Mouse (Mus musculus) cerebellum, postnatal 36 days (tissue): ENCODE results near the gene Bmx.

Source experiments
- DNase-seq, 2 experiments: peaks; one replicate each; pipeline ENCODE4 v3.0.0; 2021 to 2022; ENCODE audit warnings: mixed read lengths in 2 of 2

The Bmx gene

DNA sequence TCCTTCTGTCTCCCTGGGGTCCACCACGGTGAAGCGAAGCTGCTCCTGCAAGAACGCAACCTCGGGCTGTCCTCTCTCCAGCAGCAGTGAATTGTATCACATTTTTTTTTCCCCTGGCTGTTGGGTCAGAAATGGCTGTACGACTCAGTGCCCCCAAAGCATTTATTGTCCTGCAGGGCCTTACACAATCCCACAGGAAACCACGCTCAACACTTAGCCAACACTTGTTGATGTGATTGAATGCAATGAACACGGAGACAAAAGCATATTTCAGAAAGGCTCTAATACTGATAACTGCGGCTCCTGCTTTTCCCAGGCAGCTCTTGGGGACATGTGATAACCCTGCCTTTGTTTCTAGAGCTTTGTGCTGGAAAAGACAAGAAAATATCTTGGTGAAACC is at the start of gene Bmx:
Gene Bmx, minus strand, starts transcription at position 137 of the 400 bp plus-strand sequence.
- DNase-seq, result no peak

GRCm38 (mm10) chrX:164306250-164306649 is 48.3 kb upstream of the Bmx start:
- no peak for DNase-seq

- DNase-seq, result no peak
These were observed 33.2 kb upstream of the Bmx start for GRCm38 (mm10) chrX:164291147-164291546.

- no peak for DNase-seq
These were observed 29.1 kb upstream of the Bmx start for GRCm38 (mm10) chrX:164287077-164287476.

- DNase-seq, result no peak
These were observed 25.8 kb upstream of the Bmx start for GRCm38 (mm10) chrX:164283808-164284207.

DNA sequence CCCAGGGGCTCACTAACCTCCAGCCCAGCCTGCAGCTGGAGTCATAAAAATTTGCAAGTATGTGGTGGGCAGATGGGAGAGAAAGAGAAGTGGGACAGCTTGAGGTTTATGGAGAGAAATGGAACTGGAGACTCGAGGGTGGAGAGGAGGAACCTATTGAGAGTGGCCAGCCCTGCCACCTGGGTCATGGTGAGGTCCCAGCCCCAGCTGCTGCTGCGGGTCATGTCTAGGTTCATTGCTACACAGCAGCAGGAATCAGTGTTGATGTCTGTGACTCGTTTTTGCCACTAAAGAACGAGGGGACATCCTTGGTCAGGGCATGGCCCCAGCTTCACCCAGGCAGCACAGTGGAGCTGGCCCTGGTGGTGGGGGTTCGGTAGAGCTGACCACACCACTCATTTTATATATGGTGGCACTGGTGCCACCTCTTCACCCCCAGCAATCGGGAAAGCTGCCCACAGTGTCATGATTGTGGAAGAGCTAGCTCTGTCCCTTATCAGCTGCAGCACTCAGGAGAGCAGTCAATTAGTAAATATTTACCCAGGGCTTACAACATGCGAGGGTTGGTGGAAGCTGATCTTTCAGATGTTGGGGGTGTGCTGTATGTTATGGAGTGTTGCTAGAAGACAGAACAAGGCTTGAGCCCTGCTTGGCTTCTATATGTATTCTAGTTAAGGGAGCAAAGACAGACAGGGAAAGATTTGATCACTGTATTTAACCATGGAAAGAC is 23.1 kb upstream of the Bmx start:
- no peak for DNase-seq

- no peak for DNase-seq
These were observed 17.5 kb upstream of the Bmx start for GRCm38 (mm10) chrX:164275536-164275935.

DNA sequence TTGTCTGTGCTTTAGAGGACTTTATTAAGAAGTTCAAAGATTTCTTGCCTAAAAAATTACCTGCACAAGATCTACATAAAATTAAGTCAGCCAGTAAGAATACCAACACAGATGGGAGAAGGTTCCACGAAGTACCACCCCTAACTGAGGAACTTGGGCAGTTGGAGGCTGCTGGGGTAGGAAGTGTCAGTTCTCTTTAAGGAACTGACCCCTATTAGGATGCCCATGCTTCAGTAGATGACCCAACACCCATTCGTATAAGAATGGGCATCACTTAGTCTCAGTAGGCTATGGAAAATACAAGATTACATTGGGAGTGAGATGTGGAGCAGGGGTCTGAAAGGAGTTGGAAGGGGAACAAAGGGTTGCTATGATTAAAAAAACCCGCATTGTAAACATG is 12.6 kb upstream of the Bmx start:
- DNase-seq, result no peak

DNA sequence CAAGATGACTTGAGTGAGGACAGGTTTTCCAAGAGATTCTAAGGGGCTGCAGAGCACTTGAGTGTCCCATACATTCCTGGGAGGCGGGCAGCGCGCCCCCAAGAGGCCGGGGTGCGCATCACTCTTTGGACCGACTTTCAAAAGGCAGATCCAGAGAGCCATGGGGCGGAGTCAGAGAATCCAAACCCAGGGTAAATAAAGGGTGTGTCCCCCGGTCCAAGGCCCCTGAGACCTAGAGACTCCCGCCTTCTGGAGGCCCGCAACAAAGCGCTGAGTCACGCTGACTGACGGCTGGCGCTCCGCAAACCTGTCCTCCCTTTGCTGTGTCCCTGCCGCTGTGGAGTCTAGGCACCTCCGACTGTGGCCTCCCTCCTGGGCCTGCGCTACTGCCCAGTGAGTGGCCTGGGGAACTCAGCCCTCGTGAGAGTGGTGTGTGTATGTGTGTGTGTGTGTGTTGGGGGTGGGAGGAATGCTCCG is 11.3 kb upstream of the Bmx start, which contains the start of gene Pir:
Gene Pir, plus strand, starts transcription at position 87 of the 477 bp plus-strand sequence.
- DNase-seq, result peak; percentile 14 to 15

DNA sequence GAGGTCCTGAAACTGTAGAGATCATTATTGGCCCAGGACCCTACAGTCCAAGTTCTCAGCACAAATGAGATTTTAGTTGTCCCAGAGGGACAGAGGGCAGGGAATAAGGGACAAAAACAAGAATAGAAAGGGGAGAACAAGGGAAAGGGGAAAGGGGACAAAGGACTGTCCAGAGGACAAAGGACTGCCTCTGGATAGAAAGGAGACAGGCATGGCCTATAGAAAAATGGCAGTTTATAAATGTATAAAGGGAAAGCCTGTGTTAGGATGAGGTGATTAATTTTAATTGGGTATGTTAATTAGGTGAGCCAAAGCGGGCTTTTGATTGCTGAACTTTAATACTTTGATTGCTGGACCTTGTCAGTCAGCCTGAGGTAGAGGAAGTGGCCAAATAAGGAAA is 6.9 kb upstream of the Bmx start:
- DNase-seq, result no peak

DNA sequence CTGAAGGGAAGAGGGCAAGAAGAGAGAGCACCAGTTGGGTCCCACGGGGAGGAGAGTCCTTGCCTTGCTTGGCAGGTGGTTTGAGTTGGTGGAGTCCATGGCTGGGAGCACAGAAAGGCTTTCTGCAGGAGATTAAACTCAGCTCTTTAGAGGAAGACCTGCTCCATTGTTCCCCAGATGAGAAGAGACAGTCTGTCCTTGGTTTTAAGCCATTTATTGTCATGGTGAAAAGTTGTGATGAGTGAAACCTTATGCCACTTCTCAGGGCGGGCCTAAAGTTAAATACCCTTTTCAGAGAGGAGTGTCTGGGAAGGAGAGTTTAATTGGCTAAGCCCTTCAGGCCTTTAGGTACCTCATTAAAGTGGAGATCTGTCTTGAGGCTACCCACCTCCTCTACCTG is 4.3 kb upstream of the Bmx start:
- DNase-seq, result no peak

GRCm38 (mm10) chrX:164258662-164259061 is 669 bp upstream of the Bmx start:
- no peak for DNase-seq

DNA sequence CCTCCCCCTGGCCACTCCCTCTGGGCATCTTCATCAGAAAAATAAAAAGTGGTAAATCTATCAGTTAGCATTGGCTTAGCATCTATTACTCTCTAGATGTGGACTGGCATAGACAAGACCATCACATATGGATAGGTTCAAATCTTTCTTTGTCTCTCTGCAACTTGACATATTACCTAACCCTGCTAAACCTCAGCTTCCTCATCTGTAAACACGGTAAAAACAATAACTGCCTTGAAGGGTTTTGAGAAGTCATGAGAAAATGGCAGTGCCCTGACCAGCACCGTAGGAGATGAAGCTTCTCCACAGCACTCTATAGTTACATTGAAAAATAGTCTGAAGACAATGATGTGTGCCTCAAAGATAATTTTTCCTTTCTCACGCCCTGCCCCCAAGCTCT is 1.5 kb downstream of the Bmx start:
- no peak for DNase-seq

DNA sequence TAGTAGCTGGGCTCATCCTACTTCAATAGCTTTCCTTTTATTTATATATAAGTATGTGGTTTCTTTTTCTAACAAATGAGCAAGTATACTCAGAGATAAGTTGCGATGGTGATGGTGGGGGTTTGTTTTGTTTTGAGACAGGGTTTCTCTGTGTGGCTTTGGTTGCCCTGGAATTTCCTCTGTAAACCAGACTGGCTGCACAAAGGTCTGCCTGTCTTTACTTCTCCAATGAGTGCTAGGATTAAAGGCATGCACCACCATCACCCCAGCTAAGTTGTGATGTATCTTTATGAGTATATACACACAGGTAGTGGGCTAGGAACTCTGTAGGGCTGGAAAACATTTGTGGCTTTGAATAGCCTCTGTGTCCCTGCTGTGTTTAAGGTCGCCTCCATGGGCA is 11.3 kb downstream of the Bmx start:
- DNase-seq, result no peak

- DNase-seq, result no peak
These were observed 12.3 kb downstream of the Bmx start for GRCm38 (mm10) chrX:164245714-164246113.

DNA sequence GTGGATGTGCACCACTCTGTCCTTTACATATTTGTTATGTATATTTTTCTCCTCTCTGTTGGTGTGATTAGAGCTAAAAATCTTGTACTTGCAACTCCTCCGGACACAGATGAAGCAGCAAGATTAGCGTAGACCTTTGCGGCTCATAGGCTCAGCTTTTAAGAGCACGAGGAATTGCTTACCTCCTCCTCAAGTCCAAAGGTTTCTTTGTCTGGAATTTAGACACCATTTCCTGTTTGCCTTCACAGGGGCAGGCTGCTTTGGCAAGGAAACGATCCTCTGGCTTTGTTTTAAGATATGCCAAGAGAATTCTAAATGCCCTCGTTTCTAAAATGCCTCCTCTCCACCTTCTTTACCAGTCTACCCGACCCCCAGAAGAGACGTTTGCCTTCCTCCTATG is 24.6 kb downstream of the Bmx start:
- DNase-seq, result no peak

DNA sequence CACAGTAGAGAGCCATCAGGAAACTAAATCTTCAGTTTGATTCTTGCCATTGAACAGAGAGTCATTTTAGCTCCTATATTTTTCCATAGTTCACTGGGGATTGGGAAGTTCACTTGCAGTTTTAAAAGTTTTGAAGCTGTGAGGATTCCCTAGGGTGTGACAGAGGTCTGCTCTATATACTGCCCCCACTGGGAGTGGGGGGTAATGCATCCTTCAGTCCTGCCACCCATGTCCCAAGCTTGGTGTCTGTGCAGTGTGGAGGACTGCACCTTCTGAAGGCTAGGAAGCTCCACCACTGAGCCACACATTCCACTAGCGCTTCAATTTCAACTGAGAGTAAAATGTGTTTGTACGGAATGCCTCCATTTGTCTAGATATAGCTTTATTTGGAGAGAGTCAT is 36.0 kb downstream of the Bmx start:
- no peak for DNase-seq

DNA sequence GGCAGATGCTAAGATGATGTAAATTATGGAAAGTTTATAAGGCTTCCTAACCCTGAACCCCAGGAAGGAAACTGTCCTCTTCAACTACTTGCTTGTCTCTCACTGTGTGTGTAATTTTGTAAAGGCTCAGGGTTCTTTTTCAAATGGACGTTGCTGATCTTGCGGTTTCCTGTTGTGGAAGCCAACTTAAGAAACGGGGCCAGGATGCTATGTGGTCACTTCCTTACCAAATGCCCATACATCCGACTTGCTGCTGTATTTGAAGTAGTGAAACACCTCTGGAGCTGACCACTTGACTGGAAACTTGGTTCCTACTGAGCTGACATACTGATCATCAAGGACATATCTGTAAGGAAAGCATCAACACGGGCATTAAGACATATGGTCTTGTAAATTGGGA is 57.4 kb downstream of the Bmx start:
- no peak for DNase-seq

GRCm38 (mm10) chrX:164197679-164198078 is 60.3 kb downstream of the Bmx start:
- no peak for DNase-seq

DNA sequence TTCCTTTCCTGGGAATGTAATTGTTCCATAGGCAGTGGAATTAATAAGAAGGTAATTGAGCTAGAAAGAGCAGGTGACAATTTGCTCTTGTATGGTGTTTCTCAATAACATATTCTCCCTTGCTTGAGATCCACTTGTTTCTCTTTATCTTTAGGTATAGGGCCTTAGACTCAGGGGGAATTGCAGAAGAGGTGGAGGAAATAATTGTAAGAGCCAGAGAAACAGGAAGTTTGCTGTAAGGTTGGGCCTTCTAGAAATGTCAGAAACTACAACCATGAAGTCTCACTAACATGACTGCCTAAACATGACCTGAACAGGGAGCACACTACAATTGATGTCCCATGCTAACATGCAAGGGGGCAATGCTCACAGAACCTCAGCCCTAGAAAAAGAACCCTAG is 68.1 kb downstream of the Bmx start:
- DNase-seq, result no peak

DNA sequence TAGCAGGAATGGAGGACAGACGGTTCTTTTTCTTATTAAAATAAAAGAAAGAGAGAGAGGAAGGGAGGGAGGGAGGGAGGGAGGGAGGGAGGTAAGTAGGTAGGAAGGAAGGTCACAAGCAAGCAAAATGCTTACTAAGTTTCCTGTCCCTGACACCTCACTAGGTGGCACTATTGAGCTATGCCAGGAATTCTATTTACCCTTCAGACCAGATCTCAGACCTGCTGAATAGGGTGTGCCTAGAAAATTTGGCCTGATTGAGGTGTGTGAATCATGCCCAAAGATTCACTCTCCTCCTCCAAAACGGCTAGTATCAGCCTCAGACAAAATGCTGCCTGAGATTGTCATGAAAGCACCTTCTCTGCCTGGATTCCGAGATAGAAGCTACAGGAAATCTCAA is 74.1 kb downstream of the Bmx start:
- peak; percentile 10 to 43 for DNase-seq

- peak; percentile 41 to 61 for DNase-seq
These were observed 78.2 kb downstream of the Bmx start for GRCm38 (mm10) chrX:164179746-164180145.

DNA sequence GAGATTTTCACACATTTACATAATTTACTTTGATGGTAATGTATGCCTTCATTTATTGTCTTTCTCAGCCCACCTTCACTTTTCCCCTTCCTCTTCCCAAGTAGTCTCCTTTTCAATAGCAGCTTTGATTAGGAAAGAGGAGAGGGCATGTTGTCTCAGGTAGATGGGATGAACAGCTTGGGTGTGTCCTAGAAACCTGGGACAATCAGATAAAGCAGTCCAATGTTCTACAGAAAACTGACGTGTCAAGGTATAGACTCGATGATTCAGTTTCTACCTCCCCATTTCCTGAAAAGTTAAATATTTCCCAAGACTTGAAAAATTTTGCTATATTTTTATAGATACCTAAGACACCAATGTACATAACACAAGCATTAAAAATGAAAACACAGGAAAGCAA is 79.1 kb downstream of the Bmx start:
- no peak for DNase-seq

- no peak for DNase-seq
These were observed 82.2 kb downstream of the Bmx start for GRCm38 (mm10) chrX:164175780-164176179.

- no peak for DNase-seq
These were observed 82.7 kb downstream of the Bmx start for GRCm38 (mm10) chrX:164175311-164175710.
